Mouse (Mus musculus): ENCODE data around the gene B3gnt6.

B3gnt6 gene

GRCm38 (mm10) chr7:98148721-98149407 lies 50.4 kb downstream of the B3gnt6 start:
- no peak for DNase-seq

GRCm38 (mm10) chr7:98147766-98148165 lies 51.5 kb downstream of the B3gnt6 start:
- DNase-seq, result no peak

- DNase-seq, result no peak
These were observed 52.8 kb downstream of the B3gnt6 start for GRCm38 (mm10) chr7:98146447-98146845.

GRCm38 (mm10) chr7:98145842-98146446 lies 53.3 kb downstream of the B3gnt6 start:
- DNase-seq, result no peak

- no peak for DNase-seq
These were observed 53.9 kb downstream of the B3gnt6 start, which contains the start of gene Omp for GRCm38 (mm10) chr7:98145402-98145801. Omp (minus strand) TSS chr7:98145502.

- no peak for DNase-seq
These were observed 56.6 kb downstream of the B3gnt6 start for GRCm38 (mm10) chr7:98142648-98143047.
